Mouse (Mus musculus) right cerebral cortex, adult 18-20 months (tissue): ENCODE data around the gene Btnl2.

Experiments
- DNase-seq: peaks from one replicate; pipeline ENCODE4 v3.0.0; 2022; ENCODE audit warnings: mixed read lengths

Btnl2 gene

DNA sequence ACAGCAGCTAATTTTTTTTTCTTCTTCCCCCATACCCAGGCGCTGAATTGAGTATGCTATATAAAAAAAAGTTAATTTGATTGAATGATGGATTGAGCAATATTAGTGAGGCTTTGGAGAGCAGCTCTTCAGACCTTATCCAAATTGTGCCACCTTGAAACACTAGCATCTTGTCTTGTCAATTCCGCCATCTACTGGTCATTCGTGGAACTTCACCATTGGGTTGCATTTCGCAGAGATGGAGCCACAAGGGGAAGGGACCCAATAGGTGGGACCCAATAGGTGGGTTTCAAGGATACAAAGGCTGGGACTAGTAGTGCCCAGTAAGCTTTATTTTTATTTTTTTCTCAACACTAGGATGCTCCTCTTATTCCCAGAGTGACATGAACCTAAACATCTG is 5.2 kb upstream of the Btnl2 start:
- peak; percentile 50 for DNase-seq

DNA sequence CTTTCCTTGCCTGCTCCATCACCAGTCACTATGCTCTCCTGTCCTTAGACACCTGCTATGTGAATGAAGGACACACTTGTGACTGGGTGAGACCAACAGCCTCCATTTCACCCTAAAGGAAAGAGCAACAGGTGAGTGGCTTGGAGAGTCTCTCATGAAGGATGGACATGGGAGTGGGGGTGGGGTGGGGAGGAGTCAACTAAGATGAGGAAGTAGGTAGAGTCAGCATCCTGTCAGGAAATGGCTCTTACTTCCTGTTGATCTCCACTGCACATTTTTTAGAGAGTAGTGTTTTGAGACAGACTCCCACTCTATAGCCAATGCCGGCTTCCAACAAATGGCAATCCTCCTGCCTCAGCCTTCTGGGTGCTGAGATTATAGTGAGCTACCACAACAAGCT is 318 bp downstream of the Btnl2 start:
- no peak for DNase-seq

DNA sequence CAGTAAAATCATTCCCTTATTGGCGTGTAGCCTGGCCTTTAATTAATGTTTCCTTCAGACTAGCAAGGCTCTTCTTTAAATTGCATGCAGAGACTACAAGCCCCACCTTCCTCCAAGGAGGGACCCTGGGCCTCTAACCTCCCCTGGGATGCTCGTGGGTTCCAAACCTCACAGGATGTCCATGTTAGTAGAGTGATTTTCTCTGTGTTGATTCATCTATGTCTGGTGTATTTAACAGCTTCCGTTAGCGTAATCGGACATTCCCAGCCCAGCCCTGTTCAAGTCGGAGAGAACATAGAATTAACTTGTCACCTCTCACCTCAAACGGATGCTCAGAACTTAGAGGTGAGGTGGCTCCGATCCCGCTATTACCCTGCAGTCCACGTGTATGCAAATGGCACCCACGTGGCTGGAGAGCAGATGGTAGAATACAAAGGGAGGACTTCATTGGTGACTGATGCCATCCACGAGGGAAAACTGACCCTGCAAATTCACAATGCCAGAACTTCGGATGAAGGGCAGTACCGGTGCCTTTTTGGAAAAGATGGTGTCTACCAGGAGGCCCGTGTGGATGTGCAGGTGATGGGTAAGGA is 8.4 kb downstream of the Btnl2 start:
- DNase-seq, result no peak

DNA sequence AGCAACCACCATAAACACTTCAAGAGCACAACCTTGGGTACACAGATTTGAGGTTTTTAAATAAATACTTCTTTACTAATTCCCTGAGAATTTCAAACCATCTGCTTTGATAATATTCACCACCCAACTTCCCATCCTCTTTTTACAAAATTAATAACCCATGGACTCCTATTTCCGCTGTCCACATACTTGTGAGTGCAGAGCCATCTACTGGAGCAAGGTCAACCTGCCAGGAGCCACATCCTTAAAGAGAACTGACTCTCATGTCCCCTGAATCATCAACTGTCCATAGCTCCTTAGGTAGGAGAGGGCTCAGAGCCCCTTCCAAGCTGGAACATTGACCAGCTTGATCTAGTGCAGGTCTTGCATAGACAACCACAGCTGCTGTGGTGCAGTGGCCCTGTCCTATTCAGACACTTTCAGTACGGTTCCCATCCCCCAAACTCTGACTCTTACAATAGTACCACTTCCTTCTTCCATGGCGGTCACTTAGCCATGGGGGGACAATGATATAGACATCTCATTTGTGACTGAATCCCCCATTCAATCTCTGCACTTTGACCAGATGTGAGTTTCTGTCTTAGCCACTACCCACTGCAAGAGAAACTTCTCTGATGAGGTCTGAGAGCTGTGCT is 9.2 kb downstream of the Btnl2 start:
- DNase-seq, result no peak

DNA sequence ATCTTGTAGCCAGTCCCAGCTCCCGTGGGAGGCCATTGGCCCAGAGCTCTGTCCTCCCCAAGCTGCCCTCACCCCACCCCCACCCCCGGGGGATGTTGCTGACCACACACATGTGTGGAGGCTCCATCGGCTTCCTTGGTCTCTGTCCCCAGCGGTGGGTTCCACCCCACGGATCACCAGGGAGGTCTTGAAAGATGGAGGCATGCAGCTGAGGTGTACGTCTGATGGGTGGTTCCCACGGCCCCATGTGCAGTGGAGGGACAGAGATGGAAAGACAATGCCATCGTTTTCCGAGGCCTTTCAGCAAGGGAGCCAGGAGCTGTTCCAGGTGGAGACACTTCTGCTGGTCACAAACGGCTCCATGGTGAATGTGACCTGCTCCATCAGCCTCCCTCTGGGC is 10.4 kb downstream of the Btnl2 start:
- no peak for DNase-seq

DNA sequence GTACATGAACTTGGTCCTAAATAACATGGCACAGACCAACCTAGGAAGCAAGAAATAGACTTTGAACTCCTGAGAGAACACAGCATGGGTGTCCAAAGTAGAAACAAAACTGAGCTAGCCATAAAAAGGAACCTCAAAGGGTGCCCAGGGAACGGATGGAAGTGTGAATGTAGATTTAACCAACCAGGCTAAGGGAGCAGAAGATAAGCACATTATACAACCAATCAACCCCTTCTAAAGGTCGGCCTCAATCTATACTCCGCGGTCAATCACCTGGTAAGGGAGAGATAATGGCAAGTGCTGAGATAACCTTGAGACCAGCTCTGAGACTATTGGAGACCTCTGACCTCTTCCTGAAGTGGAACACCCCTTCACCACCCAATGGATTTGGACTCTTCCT is 15.9 kb downstream of the Btnl2 start:
- no peak for DNase-seq

DNA sequence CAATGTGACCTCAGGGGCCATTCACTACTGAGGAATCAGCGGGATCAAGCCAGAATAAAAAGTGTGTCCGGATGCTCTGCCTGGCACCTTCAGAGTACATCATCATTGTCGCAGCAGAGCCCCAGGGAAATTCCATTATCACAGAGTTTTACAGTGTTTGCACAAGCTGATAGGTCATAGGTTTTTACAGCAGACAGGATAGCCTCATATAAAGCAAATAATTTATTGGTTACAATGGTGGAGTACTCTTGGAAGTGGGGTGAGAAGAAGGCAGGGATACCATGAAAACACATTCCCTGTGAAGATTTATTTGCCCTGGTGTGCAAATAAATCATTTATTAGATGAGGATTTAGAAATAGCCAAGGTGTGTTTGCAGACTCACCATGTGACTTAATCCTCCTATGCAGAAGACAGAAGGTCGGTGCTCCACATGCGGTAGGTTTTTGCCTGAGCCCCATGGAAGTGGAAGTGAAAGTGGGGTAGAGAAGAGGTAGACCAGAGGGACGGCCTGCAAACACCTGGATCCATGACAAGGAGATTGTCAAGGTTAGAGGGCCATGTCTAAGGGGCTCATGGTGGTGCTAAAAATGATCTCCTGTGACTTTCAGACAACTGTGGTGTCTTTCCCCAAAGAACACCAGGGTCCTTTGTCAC is 18.6 kb downstream of the Btnl2 start:
- no peak for DNase-seq

DNA sequence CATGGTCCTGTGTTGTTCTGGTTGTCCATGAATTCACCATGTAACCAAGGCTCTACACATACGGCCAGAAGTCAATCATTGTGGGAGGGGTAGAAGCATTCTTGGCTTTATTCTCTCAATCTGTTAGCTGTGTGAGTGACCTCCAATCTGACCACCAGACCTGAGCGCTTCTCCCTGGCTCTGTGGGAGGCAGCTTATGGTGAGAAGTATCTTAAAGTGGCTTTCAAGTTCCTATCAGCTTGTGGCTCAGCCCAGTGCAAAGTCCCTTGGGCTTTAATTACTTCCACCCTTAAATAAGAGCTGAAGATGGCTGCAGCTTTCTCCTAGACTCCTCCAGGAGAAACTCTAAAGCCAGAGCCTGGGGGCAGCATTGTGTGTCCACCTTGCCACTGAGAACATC is 22.2 kb downstream of the Btnl2 start, which contains the start of gene Btnl1:
Btnl1 (plus strand) TSS at position 286 of the 400 bp plus-strand sequence.
- no peak for DNase-seq

DNA sequence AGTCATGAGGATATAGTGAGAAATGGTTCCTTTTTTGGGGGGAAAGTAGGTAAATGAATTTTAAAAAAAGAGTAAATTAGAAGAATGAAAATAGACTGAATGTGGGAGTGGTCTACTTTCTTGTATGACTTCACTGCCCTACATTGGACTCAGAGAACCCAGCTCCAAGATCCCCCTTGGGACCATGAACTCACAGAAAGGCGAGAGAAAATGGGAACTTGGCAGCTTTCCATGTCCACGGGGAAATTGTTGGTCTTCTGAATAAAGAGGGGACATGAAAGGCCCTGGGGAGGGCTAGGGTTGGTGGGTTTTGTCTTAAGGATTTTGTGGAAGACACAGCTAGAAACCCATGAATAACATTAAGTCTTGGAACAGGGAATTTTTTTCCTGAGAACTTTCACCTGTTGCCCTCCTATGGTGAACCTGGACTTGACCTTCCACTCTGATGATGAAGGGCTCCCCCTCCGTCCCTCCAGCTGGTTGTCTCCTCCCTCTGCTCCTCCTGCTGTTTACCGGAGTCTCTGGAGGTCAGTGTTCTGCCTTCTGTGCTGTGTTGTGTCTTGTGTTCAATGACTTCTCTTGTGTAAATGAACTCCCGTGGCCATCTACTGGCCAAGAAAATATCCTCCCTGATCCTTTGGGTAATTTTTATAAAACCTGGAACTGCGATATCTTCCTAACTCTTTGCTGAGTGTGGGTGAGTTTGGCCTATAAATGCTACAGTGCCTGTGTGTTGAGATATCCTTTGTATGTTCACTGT is 23.0 kb downstream of the Btnl2 start:
- no peak for DNase-seq

DNA sequence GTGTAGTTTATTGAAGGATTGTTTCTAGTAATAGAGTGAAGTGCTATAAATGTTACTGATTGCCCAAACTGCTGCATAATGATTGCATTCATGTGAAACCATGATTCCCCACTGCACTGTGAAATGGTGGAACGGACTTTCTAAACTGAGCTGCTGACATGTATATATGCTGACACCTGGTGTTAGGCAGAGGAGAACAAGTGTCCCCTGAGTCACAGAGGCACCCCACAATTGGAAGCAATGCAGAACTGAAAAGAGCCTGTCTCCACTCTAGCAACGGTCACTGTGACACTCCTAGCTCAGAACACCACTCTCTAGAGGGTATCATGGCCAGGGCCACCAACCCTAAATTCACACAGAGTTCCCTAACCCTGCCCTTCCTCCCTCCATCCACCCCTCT is 24.1 kb downstream of the Btnl2 start:
- no peak for DNase-seq

DNA sequence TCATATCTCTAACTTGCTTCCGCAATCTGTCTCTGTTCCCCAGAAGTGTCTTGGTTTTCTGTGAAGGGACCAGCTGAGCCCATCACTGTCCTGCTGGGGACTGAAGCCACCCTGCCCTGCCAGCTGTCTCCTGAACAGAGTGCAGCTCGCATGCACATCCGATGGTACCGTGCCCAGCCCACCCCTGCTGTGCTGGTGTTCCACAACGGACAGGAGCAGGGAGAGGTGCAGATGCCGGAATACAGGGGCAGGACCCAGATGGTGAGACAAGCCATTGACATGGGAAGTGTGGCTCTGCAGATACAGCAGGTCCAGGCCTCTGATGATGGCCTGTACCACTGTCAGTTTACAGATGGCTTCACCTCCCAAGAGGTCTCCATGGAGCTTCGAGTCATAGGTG is 24.8 kb downstream of the Btnl2 start:
- DNase-seq, result no peak

DNA sequence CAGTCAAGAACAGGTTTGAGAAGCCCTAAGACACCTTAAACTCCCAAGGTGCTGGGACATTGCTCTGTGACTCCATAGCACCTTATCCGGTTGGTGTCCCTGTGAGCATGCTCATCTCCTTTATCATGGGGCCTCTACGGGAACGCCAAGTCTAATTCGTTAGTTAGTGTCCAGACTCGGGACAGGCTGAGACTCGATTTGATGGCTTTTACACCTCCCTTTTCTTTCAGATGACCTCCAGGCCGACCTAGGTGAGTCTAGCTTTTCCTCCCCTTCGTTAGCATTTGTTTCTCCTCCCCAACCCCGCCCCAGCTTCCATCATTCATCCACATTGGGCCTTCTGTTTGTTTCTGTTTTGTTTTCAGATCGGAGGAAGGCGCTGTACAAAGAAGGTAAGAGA is 27.3 kb downstream of the Btnl2 start:
- DNase-seq, result no peak

DNA sequence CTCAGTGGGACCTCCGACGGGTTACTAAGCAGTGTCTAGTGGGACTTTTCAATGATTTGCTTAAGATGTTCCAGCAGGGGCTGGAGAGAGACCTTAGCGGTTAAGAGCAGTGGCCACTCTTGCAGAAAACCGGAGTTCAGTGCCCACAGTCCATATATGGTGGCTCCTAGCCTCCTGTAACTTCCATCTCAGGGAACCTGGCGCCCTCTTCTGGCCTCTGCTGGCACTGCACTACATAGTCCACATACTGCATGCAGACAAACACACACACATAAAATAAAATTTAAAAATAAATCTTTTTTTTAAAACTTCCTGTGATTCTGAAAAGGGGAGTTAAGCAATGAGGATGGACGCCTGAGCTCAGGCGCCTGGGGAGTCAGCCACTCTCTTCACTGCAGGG is 28.6 kb downstream of the Btnl2 start:
- no peak for DNase-seq

DNA sequence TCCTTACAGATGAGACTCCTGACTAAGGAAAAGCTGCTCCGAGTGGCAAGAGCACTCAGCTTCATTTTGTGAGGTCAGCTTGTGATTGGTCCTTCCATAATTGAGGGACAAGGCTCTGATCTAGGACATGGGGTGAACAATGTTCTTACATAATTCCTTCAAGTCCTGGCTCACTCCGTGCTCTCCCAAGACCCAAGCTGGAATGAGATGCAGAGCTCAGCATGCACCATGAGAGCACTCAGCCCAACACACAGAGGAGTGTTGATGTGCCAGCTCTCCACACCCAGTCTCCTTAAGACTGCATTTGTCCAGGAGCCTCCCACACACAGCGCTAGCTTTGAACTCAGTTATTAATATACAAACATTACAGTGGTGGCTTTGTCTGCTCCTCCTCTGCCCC is 30.1 kb downstream of the Btnl2 start:
- DNase-seq, result no peak

DNA sequence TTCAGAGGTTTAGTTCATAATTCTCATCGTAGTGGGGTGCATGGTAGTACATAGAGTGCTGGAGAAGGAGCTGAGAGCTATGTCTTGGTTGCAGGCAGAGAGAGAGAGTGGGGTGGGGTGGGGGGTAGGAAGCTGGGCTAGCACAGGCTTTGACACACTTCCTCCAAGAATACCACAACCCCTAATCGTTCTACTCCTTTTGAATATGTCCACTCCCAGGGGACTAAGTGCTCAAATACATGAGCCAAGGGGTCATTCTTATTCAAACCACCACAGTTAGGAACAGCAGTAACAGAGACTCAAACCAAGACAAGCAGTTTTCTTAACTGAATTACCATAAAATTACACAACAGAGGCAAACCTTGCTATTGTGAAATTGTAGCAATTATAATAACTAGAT is 32.0 kb downstream of the Btnl2 start:
- DNase-seq, result no peak

DNA sequence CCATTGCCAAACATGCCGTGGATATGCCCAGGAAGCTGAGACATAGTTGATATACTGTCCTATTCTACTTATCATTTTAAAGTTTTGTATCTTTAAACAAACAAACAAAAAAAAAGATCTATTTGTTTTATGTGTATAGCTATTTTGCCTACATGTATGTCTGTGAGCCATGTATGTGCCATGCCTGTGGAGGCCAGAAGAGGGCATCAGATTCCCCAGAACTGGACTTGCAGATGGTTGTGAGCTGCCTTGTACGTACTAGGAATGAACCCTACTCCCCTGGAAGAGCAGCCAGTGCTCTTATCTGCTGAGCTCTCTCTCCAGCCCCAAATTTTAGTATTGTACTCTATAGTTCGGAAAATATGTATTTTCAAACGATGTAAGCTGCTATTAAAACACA is 33.9 kb downstream of the Btnl2 start:
- DNase-seq, result no peak

DNA sequence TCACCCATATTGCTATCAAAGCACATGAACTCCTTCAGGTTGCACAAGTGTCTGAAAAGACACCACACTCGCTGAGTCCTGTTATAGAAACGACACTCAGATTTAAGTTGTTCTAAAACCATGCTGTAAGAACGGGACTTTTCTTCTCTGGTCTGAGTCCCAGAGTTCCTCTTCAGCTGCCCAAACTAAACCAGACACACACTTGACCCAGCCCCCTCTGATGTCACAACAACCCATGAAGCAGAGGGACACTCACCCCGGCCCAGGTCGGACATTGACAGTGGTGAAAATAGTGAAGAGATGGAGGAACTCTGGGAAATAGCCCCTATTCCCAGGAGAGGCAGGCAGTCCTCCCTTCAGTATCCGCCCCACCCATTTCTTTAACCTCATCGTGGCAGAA is 36.9 kb downstream of the Btnl2 start:
- no peak for DNase-seq

DNA sequence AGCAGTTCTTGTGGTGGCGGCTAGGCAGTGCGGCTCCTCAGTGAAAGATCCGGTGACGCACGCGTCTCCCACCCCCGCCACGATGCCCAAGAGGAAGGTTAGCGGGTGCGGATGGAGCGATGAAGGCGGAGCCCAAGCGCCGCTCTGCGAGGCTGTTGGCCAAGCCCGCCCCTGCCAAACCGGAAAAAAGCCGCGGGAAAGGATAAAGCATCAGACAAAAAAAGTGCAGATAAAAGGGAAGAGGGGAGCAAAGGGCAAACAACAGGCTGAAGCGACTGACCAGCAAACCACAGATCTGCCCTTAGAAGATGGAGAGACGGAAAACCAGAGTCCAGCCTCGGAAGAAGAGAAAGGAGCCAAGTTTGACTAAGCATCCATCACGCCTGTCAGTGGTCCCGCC is 37.7 kb downstream of the Btnl2 start:
- no peak for DNase-seq

DNA sequence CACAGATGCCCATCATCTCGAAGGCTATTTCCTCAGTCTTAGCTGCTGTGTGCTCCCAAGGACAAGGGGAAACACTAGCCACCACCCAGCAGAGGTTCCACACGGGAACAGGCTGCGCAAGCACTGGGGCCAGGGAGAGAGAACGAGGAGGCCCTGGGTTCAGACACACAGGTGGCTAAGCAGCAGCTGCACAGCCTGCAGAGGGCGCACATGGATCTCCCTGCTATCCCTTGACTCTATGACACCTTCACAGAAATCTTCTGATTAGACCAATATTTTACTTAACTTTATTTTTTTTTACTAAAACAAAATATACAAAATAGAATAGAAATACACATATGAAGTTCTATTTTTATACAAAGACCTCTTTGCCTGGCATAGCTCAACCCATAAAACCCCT is 42.7 kb downstream of the Btnl2 start:
- no peak for DNase-seq

DNA sequence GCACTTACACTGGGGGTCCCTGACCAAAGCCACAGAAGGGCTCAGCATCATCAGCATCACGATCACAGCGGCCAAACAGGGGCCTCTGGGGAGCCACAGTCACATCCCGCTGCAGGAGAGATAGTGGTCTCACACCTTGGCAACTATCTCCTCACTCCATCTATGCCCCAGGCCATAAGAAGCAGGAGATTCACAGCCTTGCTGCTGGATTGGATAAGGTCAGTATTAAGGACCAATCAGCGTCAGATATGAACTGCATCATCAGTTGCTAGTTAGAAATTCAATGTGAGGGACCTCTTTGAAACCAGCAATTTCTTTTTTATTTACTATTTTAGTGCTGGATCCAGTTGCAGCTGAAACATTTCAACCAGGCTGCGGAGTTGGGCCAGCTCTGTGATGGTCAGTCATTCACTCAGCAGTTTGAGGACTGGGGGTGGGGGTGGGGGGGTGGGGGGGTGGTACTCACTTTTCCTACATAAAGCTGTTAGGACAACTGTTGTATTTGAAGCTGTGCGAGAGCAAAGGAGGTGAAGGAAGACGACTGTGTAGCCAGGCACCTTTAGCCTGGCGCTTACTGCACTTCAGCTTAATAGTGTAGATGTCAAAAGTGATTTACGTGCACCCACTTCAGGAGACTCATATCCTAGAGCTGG is 43.6 kb downstream of the Btnl2 start:
- peak; percentile 71 for DNase-seq

DNA sequence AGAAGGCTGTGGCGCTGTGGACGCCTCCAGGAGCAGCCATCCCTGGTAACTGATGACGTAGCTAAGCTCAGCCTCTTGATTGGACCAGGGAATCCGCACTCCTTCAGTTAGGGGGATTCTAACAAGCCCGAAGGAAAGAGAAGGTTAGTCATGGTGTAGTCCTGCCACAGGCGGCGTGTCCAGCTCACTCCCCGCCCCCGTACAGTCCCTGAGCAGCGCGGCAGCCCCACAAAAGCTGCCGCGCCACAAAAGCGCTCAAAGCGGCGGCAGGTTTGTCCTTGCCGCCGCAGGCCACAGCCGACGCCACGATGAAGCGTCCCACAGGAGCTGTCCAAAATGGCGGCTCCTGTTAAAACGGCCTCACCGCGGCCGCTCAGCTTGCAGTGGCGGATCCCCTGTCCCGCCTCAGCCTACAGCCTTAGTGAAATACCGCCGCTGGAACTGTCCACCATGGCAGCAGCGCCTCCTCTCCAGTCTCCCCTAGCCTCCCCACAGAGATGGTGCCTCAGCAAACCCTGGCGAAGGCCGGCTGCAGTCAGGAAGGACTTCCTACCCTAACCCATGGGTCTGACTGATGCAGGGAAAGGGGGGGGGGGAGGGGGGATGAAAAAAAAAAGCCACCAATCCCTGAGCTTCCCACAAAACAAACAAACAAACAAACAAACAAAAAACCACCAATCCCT is 44.2 kb downstream of the Btnl2 start, which contains the start of gene BC051142:
BC051142 (plus strand) TSS at position 110 of the 683 bp plus-strand sequence.
- peak; percentile 90 for DNase-seq

DNA sequence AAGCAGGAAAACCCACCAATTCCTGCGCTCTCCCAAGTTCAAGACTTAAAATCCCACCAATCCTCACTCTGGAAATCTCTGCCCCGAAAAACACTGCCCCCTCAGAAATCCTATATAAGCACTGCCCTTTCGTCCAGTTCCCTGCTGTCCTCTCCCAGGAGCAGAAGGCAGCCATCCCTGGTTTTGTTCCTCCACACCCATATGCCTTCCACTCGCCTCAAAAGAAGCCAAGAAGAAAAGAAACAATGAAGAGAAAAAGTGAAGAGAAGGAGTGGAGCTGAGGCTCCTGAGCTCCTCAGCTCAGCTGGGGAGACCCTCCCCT is 44.7 kb downstream of the Btnl2 start:
- no peak for DNase-seq

DNA sequence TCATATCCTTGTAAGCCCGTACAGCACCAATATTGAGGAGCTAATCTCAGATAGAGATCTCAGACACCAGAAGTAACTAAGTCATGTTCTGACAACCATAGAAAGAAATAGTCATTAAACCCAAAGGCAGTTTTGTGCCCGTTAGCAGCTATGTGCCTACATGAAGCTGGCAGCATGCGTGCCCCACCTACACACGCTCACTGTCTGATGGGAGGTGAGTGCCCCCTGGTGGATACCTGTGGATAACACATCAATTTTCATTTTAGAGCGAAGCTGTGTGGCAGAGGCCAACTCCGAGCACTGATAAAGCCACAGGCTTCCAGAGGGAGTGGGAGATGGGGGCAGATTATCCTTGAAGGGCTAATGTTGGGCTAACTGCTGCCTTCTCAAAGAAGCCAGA is 56.5 kb downstream of the Btnl2 start:
- DNase-seq, result peak; percentile 82
